Mouse (Mus musculus) hindbrain, embryonic 15.5 days (tissue): ENCODE data around the gene Mxi1. TPM values are rescaled to one million over a fixed set of nuclear protein-coding genes. Genes with fewer than 3 reads are reported as not detected.

Source experiments
- ATAC-seq: fragments of 200-750 bp; cut with Nextera tagmentation; 2 replicates; pipeline ENCODE4 v1.8.0; 2017; ENCODE audit warnings: low read depth, moderate number of reproducible peaks, moderate TSS enrichment; ENCODE audit not compliant: low FRiP score
- H3K27ac ChIP-seq: fragments of 300-500 bp; sonication (generic); replicated peaks from 2 replicates; pipeline ENCODE4 v1.5.1; 2015; ENCODE audit warnings: mild to moderate bottlenecking, inconsistent platforms
- H3K27me3 ChIP-seq: fragments of 300-500 bp; sonication (generic); 2 replicates; pipeline ENCODE4 v1.6.1; 2015; ENCODE audit warnings: control low read depth, inconsistent platforms
- H3K36me3 ChIP-seq: fragments of 300-500 bp; sonication (generic); 2 replicates; pipeline ENCODE4 v1.6.1; 2015; ENCODE audit warnings: control low read depth, inconsistent platforms
- H3K4me1 ChIP-seq: fragments of 300-500 bp; sonication (generic); replicated peaks from 2 replicates; pipeline ENCODE4 v1.6.1; 2015; ENCODE audit warnings: control low read depth, inconsistent platforms
- H3K4me2 ChIP-seq: fragments of 300-500 bp; sonication (generic); 2 replicates; pipeline ENCODE4 v1.6.1; 2015; ENCODE audit warnings: moderate library complexity, mild to moderate bottlenecking, inconsistent platforms
- H3K4me3 ChIP-seq: fragments of 300-500 bp; sonication (generic); 2 replicates; pipeline ENCODE4 v1.5.1; 2015; ENCODE audit warnings: mild to moderate bottlenecking, inconsistent platforms
- H3K9ac ChIP-seq: fragments of 300-500 bp; sonication (generic); 2 replicates; pipeline ENCODE4 v1.6.1; 2015; ENCODE audit warnings: inconsistent platforms
- H3K9me3 ChIP-seq: fragments of 300-500 bp; sonication (generic); 2 replicates; pipeline ENCODE4 v1.6.1; 2016; ENCODE audit warnings: control low read depth, inconsistent platforms
- WGBS: fragments of 180-500 bp; shearing (Covaris S2); methylation state at CpG from one replicate; pipeline ENCODE4 v1.1.7; 2015; 5-methylcytosine and 5-hydroxymethylcytosine counted together
- polyA plus RNA-seq: library from polyadenylated mRNA; unstranded; fragments of >200 nt; fragmentation: Nextera tagmentation; extraction: Ambion mirVana; gene quantifications from 2 replicates; pipeline ENCODE4 v1.2.1, GENCODE M21; 2015

The Mxi1 gene
- polyA plus RNA-seq, 1 experiment from 2014 or later, result 52.7 TPM

- no peak overlapping the region for H3K9ac ChIP-seq
- H3K9me3 ChIP-seq, result no peaks in the 10 kb centered on the region
- no peak overlapping the region for H3K4me2 ChIP-seq
- no peaks in the 10 kb centered on the region for H3K27me3 ChIP-seq
- WGBS, result 85% methylated on average over 6 of the region's 6 CpGs
- H3K36me3 ChIP-seq, result no peaks in the 10 kb centered on the region
- H3K27ac ChIP-seq, result no peak overlapping the region
- ATAC-seq, result no peak
- no peak overlapping the region for H3K4me3 ChIP-seq
- H3K4me1 ChIP-seq, result peaks cover 36% of the 10 kb centered on the region
Observed at GRCm38 (mm10) chr19:53316963-53317362, 6.6 kb downstream of the Mxi1 start.

GRCm38 (mm10) chr19:53318143-53319132, 8.1 kb downstream of the Mxi1 start:
- H3K4me2 ChIP-seq, result no peak overlapping the region
- ATAC-seq, result no peak
- no peaks in the 10 kb centered on the region for H3K36me3 ChIP-seq
- H3K9ac ChIP-seq, result no peak overlapping the region
- no peaks in the 10 kb centered on the region for H3K9me3 ChIP-seq
- no peak overlapping the region for H3K27ac ChIP-seq
- no peak overlapping the region for H3K4me3 ChIP-seq
- 78% methylated on average over 16 of the region's 16 CpGs for WGBS
- H3K4me1 ChIP-seq, result peaks cover 36% of the 10 kb centered on the region
- no peaks in the 10 kb centered on the region for H3K27me3 ChIP-seq

GRCm38 (mm10) chr19:53320264-53321110, 10.2 kb downstream of the Mxi1 start:
- Histone ChIP-seq H3K9me3 (no peaks in the 10 kb centered on the region), H3K36me3 (no peaks in the 10 kb centered on the region), H3K27ac (no peak overlapping the region), H3K4me2 (no peak overlapping the region), H3K4me3 (no peak overlapping the region), H3K4me1 (peaks cover 33% of the 10 kb centered on the region), H3K27me3 (no peaks in the 10 kb centered on the region), H3K9ac (no peak overlapping the region)
- 76% methylated on average over 9 of the region's 9 CpGs for whole genome bisulfite sequencing
- ATAC-seq, result no peak

GRCm38 (mm10) chr19:53321273-53321672, 11.0 kb downstream of the Mxi1 start:
- Histone ChIP-seq H3K36me3 (no peaks in the 10 kb centered on the region), H3K4me3 (no peak overlapping the region), H3K4me2 (no peak overlapping the region), H3K27me3 (no peaks in the 10 kb centered on the region), H3K27ac (no peak overlapping the region), H3K4me1 (peaks cover 36% of the 10 kb centered on the region), H3K9me3 (no peaks in the 10 kb centered on the region), H3K9ac (no peak overlapping the region)
- WGBS, result 85% methylated on average over 10 of the region's 10 CpGs
- ATAC-seq, result no peak

GRCm38 (mm10) chr19:53322438-53323048, 12.2 kb downstream of the Mxi1 start:
- Histone ChIP-seq H3K9me3 (no peaks in the 10 kb centered on the region), H3K4me3 (no peak overlapping the region), H3K27ac (no peak overlapping the region), H3K9ac (no peak overlapping the region), H3K27me3 (no peaks in the 10 kb centered on the region), H3K4me1 (peaks cover 39% of the 10 kb centered on the region), H3K4me2 (no peak overlapping the region), H3K36me3 (no peaks in the 10 kb centered on the region)
- WGBS, result 93% methylated on average over 12 of the region's 12 CpGs
- ATAC-seq, result no peak

GRCm38 (mm10) chr19:53324866-53325265, 14.5 kb downstream of the Mxi1 start:
- H3K27ac ChIP-seq, result no peak overlapping the region
- H3K4me3 ChIP-seq, result no peak overlapping the region
- 46% methylated on average over 6 of the region's 6 CpGs for WGBS
- H3K4me1 ChIP-seq, result peaks cover 37% of the 10 kb centered on the region
- no peaks in the 10 kb centered on the region for H3K36me3 ChIP-seq
- H3K9me3 ChIP-seq, result no peaks in the 10 kb centered on the region
- ATAC-seq, result no peak
- no peaks in the 10 kb centered on the region for H3K27me3 ChIP-seq
- H3K4me2 ChIP-seq, result peak overlapping the region; percentile 62; the same call in 1 of the 2 replicates
- H3K9ac ChIP-seq, result no peak overlapping the region

- 12% methylated on average over 27 of the region's 27 CpGs for WGBS
- Histone ChIP-seq H3K4me3 (peak overlapping the region; percentile 31), H3K27ac (peak overlapping the region; percentile 29; the same call in 1 of the 2 replicates), H3K27me3 (no peaks in the 10 kb centered on the region), H3K9ac (peak overlapping the region; percentile 45), H3K9me3 (no peaks in the 10 kb centered on the region), H3K4me2 (peak overlapping the region; percentile 62), H3K4me1 (peaks cover 45% of the 10 kb centered on the region), H3K36me3 (no peaks in the 10 kb centered on the region)
- ATAC-seq, result no peak
Observed at GRCm38 (mm10) chr19:53325578-53326295, 15.4 kb downstream of the Mxi1 start.

GRCm38 (mm10) chr19:53328116-53328515, 17.8 kb downstream of the Mxi1 start:
- H3K4me1 ChIP-seq, result peaks cover 40% of the 10 kb centered on the region
- no peak overlapping the region; the same call in 1 of the 2 replicates for H3K27ac ChIP-seq
- H3K4me3 ChIP-seq, result no peak overlapping the region
- peaks cover 9% of the 10 kb centered on the region for H3K36me3 ChIP-seq
- no peak for ATAC-seq
- no peak overlapping the region for H3K9ac ChIP-seq
- 68% methylated on average over 9 of the region's 9 CpGs for WGBS
- no peaks in the 10 kb centered on the region for H3K9me3 ChIP-seq
- no peaks in the 10 kb centered on the region for H3K27me3 ChIP-seq
- no peak overlapping the region for H3K4me2 ChIP-seq

- no peaks in the 10 kb centered on the region for H3K9me3 ChIP-seq
- H3K27me3 ChIP-seq, result no peaks in the 10 kb centered on the region
- H3K27ac ChIP-seq, result peak overlapping the region; percentile 81
- H3K4me1 ChIP-seq, result peaks cover 40% of the 10 kb centered on the region
- peaks cover 10% of the 10 kb centered on the region for H3K36me3 ChIP-seq
- WGBS, result under 1% methylated on average over 106 of the region's 106 CpGs
- peak overlapping the region; percentile 94 for H3K4me3 ChIP-seq
- peak overlapping the region; percentile 54 for H3K9ac ChIP-seq
- H3K4me2 ChIP-seq, result peak overlapping the region; percentile 80
- peak; percentile 82 for ATAC-seq
Observed at GRCm38 (mm10) chr19:53329221-53329991, 19.1 kb downstream of the Mxi1 start.

- Histone ChIP-seq H3K27ac (peak overlapping the region; percentile 81), H3K4me1 (peaks cover 36% of the 10 kb centered on the region), H3K36me3 (peaks cover 10% of the 10 kb centered on the region), H3K9ac (peak overlapping the region; percentile 54), H3K9me3 (no peaks in the 10 kb centered on the region), H3K4me3 (peak overlapping the region; percentile 94), H3K4me2 (peak overlapping the region; percentile 80), H3K27me3 (no peaks in the 10 kb centered on the region)
- under 1% methylated on average over 29 of the region's 29 CpGs for WGBS
- ATAC-seq, result peak; percentile 79
Observed at GRCm38 (mm10) chr19:53329992-53330381, 19.7 kb downstream of the Mxi1 start.
